Mouse (Mus musculus): ENCODE measurements around the gene Tmem145. TPM values are rescaled to one million over a fixed set of nuclear protein-coding genes. Genes with fewer than 3 reads are reported as not detected.

The Tmem145 gene
- polyA plus RNA-seq, 1 experiment from 2014 or later: 2.0 TPM

DNA sequence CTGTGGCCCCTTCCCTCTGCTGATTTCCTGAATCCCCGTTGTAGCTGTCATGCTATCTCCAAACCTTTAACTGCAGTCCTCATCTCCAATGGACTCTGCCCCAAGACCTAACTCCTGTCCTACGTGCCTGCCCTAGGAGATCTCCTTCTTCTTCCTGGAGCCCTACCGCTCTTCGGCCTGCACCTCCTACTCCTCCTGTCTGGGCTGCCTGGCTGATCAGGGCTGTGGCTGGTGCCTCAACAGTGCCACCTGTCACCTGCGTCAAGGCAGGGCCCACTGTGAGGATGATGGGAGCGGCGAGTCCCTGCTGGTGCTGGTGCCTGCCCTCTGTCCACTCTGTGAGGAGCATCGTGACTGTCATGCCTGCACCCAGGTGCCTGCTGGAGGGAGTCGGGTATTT, 33.4 kb downstream of the Tmem145 start:
- Histone ChIP-seq H3K4me3 (ENCODE audit: low read depth, low read length) (no peak overlapping the region), H3K4me1 (ENCODE audit: control insufficient read depth, insufficient read depth, low read length) (no peaks in the 10 kb centered on the region), H3K4me2 (replicated peaks; ENCODE audit: low read depth, low read length) (no peak overlapping the region), H3K9me3 (ENCODE audit: control insufficient read depth, low read depth, low read length) (no peaks in the 10 kb centered on the region), H3K27me3 (ENCODE audit: control insufficient read depth, insufficient read depth, low read length) (no peaks in the 10 kb centered on the region), H3K36me3 (ENCODE audit: control insufficient read depth, insufficient read depth, low read length) (peaks cover 23% of the 10 kb centered on the region), H3K27ac (ENCODE audit: low read length) (no peak overlapping the region), H3K9ac (replicated peaks; ENCODE audit: low read depth, low read length) (no peak overlapping the region)
- WGBS: 89% methylated on average over 9 of the region's 9 CpGs
- no peak for ATAC-seq (ENCODE audit: insufficient number of reproducible peaks, insufficient read depth, low FRiP score, low read depth)

DNA sequence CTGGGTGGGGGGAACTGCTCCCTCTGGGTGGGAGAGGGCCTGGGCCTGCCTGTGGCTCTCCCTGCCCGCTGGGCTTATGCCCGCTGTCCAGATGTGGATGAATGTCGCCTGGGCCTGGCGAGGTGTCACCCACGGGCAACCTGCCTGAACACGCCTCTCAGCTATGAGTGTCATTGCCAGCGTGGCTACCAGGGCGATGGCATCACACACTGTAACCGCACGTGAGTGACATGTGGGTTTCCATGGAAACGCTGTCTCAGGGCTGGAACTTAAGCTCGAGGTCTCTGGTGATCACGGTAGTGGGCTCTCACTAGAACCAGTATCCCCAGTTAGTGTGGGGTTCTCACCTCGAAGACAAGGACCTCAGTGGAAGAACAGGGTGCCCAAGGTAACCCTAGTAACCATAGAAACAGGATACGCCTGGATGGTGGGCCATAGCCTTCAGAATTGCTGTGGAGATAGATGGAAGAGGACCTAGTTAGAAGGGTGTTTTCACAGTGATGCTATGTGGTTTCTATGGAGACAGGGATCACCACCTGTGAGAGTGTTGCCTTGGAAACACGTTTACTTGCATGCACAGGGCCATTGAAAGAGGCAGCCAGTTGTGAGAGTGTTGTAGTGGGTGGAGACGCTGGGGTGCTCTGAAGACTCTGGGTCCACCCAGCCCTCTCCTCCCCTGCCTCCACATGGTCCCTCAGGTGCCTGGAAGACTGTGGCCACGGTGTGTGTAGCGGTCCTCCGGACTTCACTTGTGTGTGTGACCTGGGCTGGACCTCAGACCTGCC, 35.3 kb downstream of the Tmem145 start:
- H3K36me3 ChIP-seq (ENCODE audit: control insufficient read depth, insufficient read depth, low read length): peaks cover 12% of the 10 kb centered on the region
- H3K4me3 ChIP-seq (ENCODE audit: low read depth, low read length): no peak overlapping the region
- no peaks in the 10 kb centered on the region for H3K27me3 ChIP-seq (ENCODE audit: control insufficient read depth, insufficient read depth, low read length)
- no peaks in the 10 kb centered on the region for H3K9me3 ChIP-seq (ENCODE audit: control insufficient read depth, low read depth, low read length)
- WGBS: 84% methylated on average over 20 of the region's 20 CpGs
- no peak overlapping the region for H3K27ac ChIP-seq (ENCODE audit: low read length)
- H3K4me1 ChIP-seq (ENCODE audit: control insufficient read depth, insufficient read depth, low read length): no peaks in the 10 kb centered on the region
- no peak for ATAC-seq (ENCODE audit: insufficient number of reproducible peaks, insufficient read depth, low FRiP score, low read depth)
- no peak overlapping the region for H3K9ac ChIP-seq (replicated peaks; ENCODE audit: low read depth, low read length)
- H3K4me2 ChIP-seq (replicated peaks; ENCODE audit: low read depth, low read length): no peak overlapping the region

GRCm38 (mm10) chr7:25348861-25349260, 43.0 kb downstream of the Tmem145 start:
- 84% methylated on average over 8 of the region's 8 CpGs for WGBS
- Histone ChIP-seq H3K4me1 (ENCODE audit: control insufficient read depth, insufficient read depth, low read length) (no peaks in the 10 kb centered on the region), H3K4me3 (ENCODE audit: low read depth, low read length) (no peak overlapping the region), H3K9ac (replicated peaks; ENCODE audit: low read depth, low read length) (no peak overlapping the region), H3K4me2 (replicated peaks; ENCODE audit: low read depth, low read length) (no peak overlapping the region), H3K36me3 (ENCODE audit: control insufficient read depth, insufficient read depth, low read length) (peaks cover 49% of the 10 kb centered on the region), H3K27ac (ENCODE audit: low read length) (no peak overlapping the region), H3K27me3 (ENCODE audit: control insufficient read depth, insufficient read depth, low read length) (no peaks in the 10 kb centered on the region), H3K9me3 (ENCODE audit: control insufficient read depth, low read depth, low read length) (peaks cover 9% of the 10 kb centered on the region; the same call in 1 of the 2 replicates)
- no peak for ATAC-seq (ENCODE audit: insufficient number of reproducible peaks, insufficient read depth, low FRiP score, low read depth)

GRCm38 (mm10) chr7:25358721-25359206, 52.9 kb downstream of the Tmem145 start:
- Histone ChIP-seq H3K9ac (replicated peaks; ENCODE audit: low read depth, low read length) (no peak overlapping the region), H3K27me3 (ENCODE audit: control insufficient read depth, insufficient read depth, low read length) (no peaks in the 10 kb centered on the region), H3K4me2 (replicated peaks; ENCODE audit: low read depth, low read length) (no peak overlapping the region), H3K36me3 (ENCODE audit: control insufficient read depth, insufficient read depth, low read length) (peaks cover 27% of the 10 kb centered on the region; the same call in 1 of the 2 replicates), H3K4me1 (ENCODE audit: control insufficient read depth, insufficient read depth, low read length) (no peaks in the 10 kb centered on the region), H3K4me3 (ENCODE audit: low read depth, low read length) (no peak overlapping the region), H3K27ac (ENCODE audit: low read length) (no peak overlapping the region), H3K9me3 (ENCODE audit: control insufficient read depth, low read depth, low read length) (no peaks in the 10 kb centered on the region)
- WGBS: 79% methylated on average over 19 of the region's 19 CpGs
- 0 out of 2 replicates have a peak, but pooled peaks have one; percentile 12 for ATAC-seq (ENCODE audit: insufficient number of reproducible peaks, insufficient read depth, low FRiP score, low read depth)

- ATAC-seq (ENCODE audit: insufficient number of reproducible peaks, insufficient read depth, low FRiP score, low read depth): no peak
- no peak overlapping the region for H3K27ac ChIP-seq (ENCODE audit: low read length)
- H3K27me3 ChIP-seq (ENCODE audit: control insufficient read depth, insufficient read depth, low read length): 0 out of 2 replicates have a peak, but pooled peaks cover 5% of the 10 kb centered on the region
- peaks cover 30% of the 10 kb centered on the region; the same call in 1 of the 2 replicates for H3K36me3 ChIP-seq (ENCODE audit: control insufficient read depth, insufficient read depth, low read length)
- no peak overlapping the region for H3K4me3 ChIP-seq (ENCODE audit: low read depth, low read length)
- WGBS: 89% methylated on average over 19 of the region's 19 CpGs
- no peak overlapping the region for H3K9ac ChIP-seq (replicated peaks; ENCODE audit: low read depth, low read length)
- H3K4me1 ChIP-seq (ENCODE audit: control insufficient read depth, insufficient read depth, low read length): no peaks in the 10 kb centered on the region
- H3K9me3 ChIP-seq (ENCODE audit: control insufficient read depth, low read depth, low read length): no peaks in the 10 kb centered on the region
- no peak overlapping the region for H3K4me2 ChIP-seq (replicated peaks; ENCODE audit: low read depth, low read length)
Measured at GRCm38 (mm10) chr7:25363151-25363550, 57.2 kb downstream of the Tmem145 start.

GRCm38 (mm10) chr7:25363632-25364031, 57.7 kb downstream of the Tmem145 start:
- 92% methylated on average over 17 of the region's 17 CpGs for WGBS
- peaks cover 30% of the 10 kb centered on the region; the same call in 1 of the 2 replicates for H3K36me3 ChIP-seq (ENCODE audit: control insufficient read depth, insufficient read depth, low read length)
- H3K9me3 ChIP-seq (ENCODE audit: control insufficient read depth, low read depth, low read length): no peaks in the 10 kb centered on the region
- no peak overlapping the region for H3K27ac ChIP-seq (ENCODE audit: low read length)
- H3K4me3 ChIP-seq (ENCODE audit: low read depth, low read length): no peak overlapping the region
- no peak for ATAC-seq (ENCODE audit: insufficient number of reproducible peaks, insufficient read depth, low FRiP score, low read depth)
- H3K4me2 ChIP-seq (replicated peaks; ENCODE audit: low read depth, low read length): no peak overlapping the region
- peaks cover 10% of the 10 kb centered on the region; the same call in 1 of the 2 replicates for H3K27me3 ChIP-seq (ENCODE audit: control insufficient read depth, insufficient read depth, low read length)
- H3K9ac ChIP-seq (replicated peaks; ENCODE audit: low read depth, low read length): no peak overlapping the region
- H3K4me1 ChIP-seq (ENCODE audit: control insufficient read depth, insufficient read depth, low read length): no peaks in the 10 kb centered on the region

Other genes with a start within 250 kb of the Tmem145 start
- gene Grik5, start 233.8 kb upstream of the Tmem145 start, polyA plus RNA-seq (2014; fragmentation: Nextera tagmentation; extraction: Ambion mirVana): 12.3 and 13.0 TPM in 2 replicates
- 25.9 and 27.9 TPM in 2 replicates for gene Zfp574, start 233.5 kb upstream of the Tmem145 start, polyA plus RNA-seq (2014; fragmentation: Nextera tagmentation; extraction: Ambion mirVana)
- gene Pou2f2, start 126.4 kb upstream of the Tmem145 start, polyA plus RNA-seq (2014; fragmentation: Nextera tagmentation; extraction: Ambion mirVana): 1.8 and 2.3 TPM in 2 replicates
- gene Dedd2, start 85.5 kb upstream of the Tmem145 start, polyA plus RNA-seq (2014; fragmentation: Nextera tagmentation; extraction: Ambion mirVana): 7.5 and 8.7 TPM in 2 replicates
- gene Zfp526, start 84.7 kb upstream of the Tmem145 start, polyA plus RNA-seq (2014; fragmentation: Nextera tagmentation; extraction: Ambion mirVana): 3.7 and 4.2 TPM in 2 replicates
- gene Gsk3a, start 68.3 kb upstream of the Tmem145 start, polyA plus RNA-seq (2014; fragmentation: Nextera tagmentation; extraction: Ambion mirVana): 14.7 and 15.9 TPM in 2 replicates
- gene Erf, start 55.3 kb upstream of the Tmem145 start, polyA plus RNA-seq (2014; fragmentation: Nextera tagmentation; extraction: Ambion mirVana): 25.8 and 27.7 TPM in 2 replicates
- 51.4 and 54.1 TPM in 2 replicates for gene Cic, start 38.4 kb upstream of the Tmem145 start, polyA plus RNA-seq (2014; fragmentation: Nextera tagmentation; extraction: Ambion mirVana)
- gene Pafah1b3, start 8.1 kb upstream of the Tmem145 start, polyA plus RNA-seq (2014; fragmentation: Nextera tagmentation; extraction: Ambion mirVana): 274 and 284 TPM in 2 replicates
- gene Prr19, start 4.7 kb upstream of the Tmem145 start, polyA plus RNA-seq (2014; fragmentation: Nextera tagmentation; extraction: Ambion mirVana): 0.76 and 1.1 TPM in 2 replicates
- 12.2 and 13.0 TPM in 2 replicates for gene Megf8, start 11.1 kb downstream of the Tmem145 start, polyA plus RNA-seq (2014; fragmentation: Nextera tagmentation; extraction: Ambion mirVana)
- gene Cnfn, start 63.6 kb downstream of the Tmem145 start, polyA plus RNA-seq (2014; fragmentation: Nextera tagmentation; extraction: Ambion mirVana): 0.55 TPM in 1 of 2 replicates, not detected in the other
- 3.7 and 5.3 TPM in 2 replicates for gene Lipe, start 92.6 kb downstream of the Tmem145 start, polyA plus RNA-seq (2014; fragmentation: Nextera tagmentation; extraction: Ambion mirVana)
- 0.58 TPM in 1 of 2 replicates, not detected in the other for gene Cxcl17, start 106.8 kb downstream of the Tmem145 start, polyA plus RNA-seq (2014; fragmentation: Nextera tagmentation; extraction: Ambion mirVana)
- gene Ceacam1, start 171.5 kb downstream of the Tmem145 start, polyA plus RNA-seq (2014; fragmentation: Nextera tagmentation; extraction: Ambion mirVana): 14.8 and 21.2 TPM in 2 replicates
- not detected in 2 replicates for gene Ceacam2, start 233.8 kb downstream of the Tmem145 start, polyA plus RNA-seq (2014; fragmentation: Nextera tagmentation; extraction: Ambion mirVana)

Data from stomach, embryonic 14.5 days (tissue).